Mouse (Mus musculus) hindbrain, embryonic 10.5 days (tissue): ENCODE measurements around the gene 1700011L22Rik. TPM values are rescaled to one million over a fixed set of nuclear protein-coding genes. Genes with fewer than 3 reads are reported as not detected.

ENCODE experiments used
- DNase-seq: peaks from one replicate; pipeline ENCODE4 v3.0.0-alpha.2; 2017; ENCODE audit warnings: low spot score
- H3K27ac ChIP-seq: fragments of 300-500 bp; sonication (generic); 2 replicates; pipeline ENCODE4 v1.5.1; 2016; ENCODE audit warnings: mild to moderate bottlenecking, moderate library complexity
- H3K27me3 ChIP-seq: fragments of 300-500 bp; sonication (generic); 2 replicates; pipeline ENCODE4 v1.6.1; 2016; ENCODE audit warnings: mild to moderate bottlenecking; ENCODE audit not compliant: poor library complexity, insufficient read depth, severe bottlenecking
- H3K36me3 ChIP-seq: fragments of 300-500 bp; sonication (generic); 2 replicates; pipeline ENCODE4 v1.6.1; 2016; ENCODE audit warnings: mild to moderate bottlenecking, moderate library complexity
- H3K4me1 ChIP-seq: fragments of 300-500 bp; sonication (generic); replicated peaks from 2 replicates; pipeline ENCODE4 v1.6.1; 2016; ENCODE audit warnings: mild to moderate bottlenecking
- H3K4me3 ChIP-seq: fragments of 300-500 bp; sonication (generic); 2 replicates; pipeline ENCODE4 v1.5.1; 2016; ENCODE audit warnings: mild to moderate bottlenecking, moderate library complexity
- H3K9me3 ChIP-seq: fragments of 300-500 bp; sonication (generic); 2 replicates; pipeline ENCODE4 v1.6.1; 2016; ENCODE audit warnings: mild to moderate bottlenecking, moderate library complexity
- WGBS: fragments of 180-500 bp; shearing (Covaris S2); methylation state at CpG from one replicate; pipeline ENCODE4 v1.1.7; 2016; 5-methylcytosine and 5-hydroxymethylcytosine counted together
- polyA plus RNA-seq: library from polyadenylated mRNA; unstranded; fragments of >200 nt; fragmentation: Nextera tagmentation; extraction: Ambion mirVana; gene quantifications from 2 replicates; pipeline ENCODE4 v1.2.1, GENCODE M21; 2016

The 1700011L22Rik gene
- polyA plus RNA-seq, 1 experiment from 2014 or later = not detected

DNA sequence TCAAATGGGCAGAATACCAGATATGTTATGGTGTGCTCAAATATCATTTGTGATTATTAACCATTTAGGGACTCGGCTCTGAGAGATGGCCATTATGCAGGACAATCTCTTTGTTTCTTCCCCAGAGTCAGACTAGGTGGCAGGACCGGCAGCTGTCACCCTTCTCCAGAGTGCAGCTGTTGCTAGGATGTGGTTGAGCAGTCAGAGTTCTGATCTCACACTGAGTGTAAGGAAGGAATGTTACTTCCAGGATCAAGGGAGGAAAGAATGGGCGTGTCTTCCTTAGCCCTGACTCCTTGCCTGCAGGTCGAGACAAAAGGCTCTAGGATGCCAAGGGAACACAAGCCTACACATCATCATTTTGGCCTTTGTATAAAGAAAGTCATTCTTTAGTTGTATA, 21.2 kb downstream of the 1700011L22Rik start:
- H3K27me3 ChIP-seq = no peaks in the 10 kb centered on the region
- H3K27ac ChIP-seq = no peak overlapping the region
- no peak overlapping the region for H3K4me3 ChIP-seq
- H3K36me3 ChIP-seq = no peaks in the 10 kb centered on the region
- peaks cover 19% of the 10 kb centered on the region for H3K4me1 ChIP-seq
- no peak for DNase-seq
- H3K9me3 ChIP-seq = 0 out of 2 replicates have a peak, but pooled peaks cover 3% of the 10 kb centered on the region
- 83% methylated on average over 4 of the region's 4 CpGs for WGBS

- no peak overlapping the region for H3K4me3 ChIP-seq
- H3K27me3 ChIP-seq = no peaks in the 10 kb centered on the region
- DNase-seq = no peak
- WGBS = 96% methylated on average over 3 of the region's 3 CpGs
- no peak overlapping the region for H3K27ac ChIP-seq
- no peaks in the 10 kb centered on the region for H3K36me3 ChIP-seq
- H3K4me1 ChIP-seq = peaks cover 22% of the 10 kb centered on the region
- H3K9me3 ChIP-seq = 0 out of 2 replicates have a peak, but pooled peaks cover 3% of the 10 kb centered on the region
Measured at GRCm38 (mm10) chr8:79226046-79226445, 22.3 kb downstream of the 1700011L22Rik start.

- Histone ChIP-seq H3K9me3 (0 out of 2 replicates have a peak, but pooled peaks cover 3% of the 10 kb centered on the region), H3K36me3 (no peaks in the 10 kb centered on the region), H3K27me3 (no peaks in the 10 kb centered on the region), H3K27ac (no peak overlapping the region), H3K4me1 (peaks cover 22% of the 10 kb centered on the region), H3K4me3 (no peak overlapping the region)
- 82% methylated on average over 7 of the region's 7 CpGs for WGBS
- no peak for DNase-seq
Measured at GRCm38 (mm10) chr8:79225586-79225985, 22.8 kb downstream of the 1700011L22Rik start.

DNA sequence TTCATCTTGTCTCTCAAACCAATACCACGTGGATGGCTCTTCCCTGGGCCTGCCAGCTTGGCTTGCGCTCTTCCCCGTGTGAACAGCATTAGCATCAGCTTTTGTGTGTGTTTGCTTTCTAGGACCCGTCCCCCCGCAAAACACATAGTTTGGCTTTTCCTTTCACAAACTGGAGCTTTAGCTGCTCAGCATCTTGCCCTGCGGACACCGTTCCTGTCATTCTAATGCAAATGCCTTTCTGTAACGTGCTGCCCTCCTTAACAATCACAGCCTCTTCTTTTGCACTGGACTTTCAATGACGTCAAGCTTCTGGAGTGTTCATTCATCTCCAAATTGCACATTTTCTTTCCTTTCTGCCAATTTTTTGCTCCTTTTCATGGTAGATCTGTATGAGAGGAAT, 24.0 kb downstream of the 1700011L22Rik start:
- no peaks in the 10 kb centered on the region for H3K36me3 ChIP-seq
- no peaks in the 10 kb centered on the region for H3K27me3 ChIP-seq
- no peak for DNase-seq
- WGBS = 52% methylated on average over 9 of the region's 9 CpGs
- H3K4me3 ChIP-seq = no peak overlapping the region
- H3K9me3 ChIP-seq = 0 out of 2 replicates have a peak, but pooled peaks cover 3% of the 10 kb centered on the region
- peak overlapping the region; percentile 69; the same call in 1 of the 2 replicates for H3K27ac ChIP-seq
- H3K4me1 ChIP-seq = peaks cover 22% of the 10 kb centered on the region

GRCm38 (mm10) chr8:79222752-79223141, 25.6 kb downstream of the 1700011L22Rik start:
- Histone ChIP-seq H3K4me1 (peaks cover 22% of the 10 kb centered on the region), H3K27ac (no peak overlapping the region; the same call in 1 of the 2 replicates), H3K9me3 (0 out of 2 replicates have a peak, but pooled peaks cover 3% of the 10 kb centered on the region), H3K4me3 (no peak overlapping the region), H3K27me3 (no peaks in the 10 kb centered on the region), H3K36me3 (no peaks in the 10 kb centered on the region)
- 74% methylated on average over 5 of the region's 5 CpGs for WGBS
- DNase-seq = no peak

DNA sequence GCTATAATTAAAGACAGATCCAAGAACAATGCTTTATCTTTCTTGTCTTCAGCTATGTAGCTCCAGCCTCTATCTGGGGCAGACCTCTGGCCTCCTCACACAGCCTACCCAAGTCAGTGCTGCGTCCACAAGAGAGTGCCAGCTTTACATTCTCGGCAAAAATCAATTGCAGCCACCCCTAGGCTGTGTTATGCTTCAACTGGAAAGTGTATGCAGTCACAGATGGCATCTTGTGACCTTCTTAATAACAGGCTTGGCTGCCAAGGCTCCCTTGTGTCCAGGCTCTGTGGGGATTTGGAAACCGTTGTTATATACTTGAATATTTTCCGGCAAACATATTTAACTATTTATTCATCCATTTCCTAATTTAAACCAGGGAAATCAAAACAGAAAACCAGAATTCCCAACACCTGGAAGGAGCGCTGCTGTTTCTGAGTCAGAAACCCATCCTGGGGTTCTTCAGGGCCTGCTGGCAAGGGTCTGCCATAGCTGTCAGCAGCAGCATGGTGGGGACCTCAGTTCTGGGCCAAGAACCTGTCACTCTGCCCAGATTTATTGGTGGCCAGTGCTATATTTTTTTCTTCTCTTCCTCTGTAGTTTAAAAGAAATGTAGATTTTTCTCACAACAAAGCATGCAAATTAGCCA, 26.1 kb downstream of the 1700011L22Rik start:
- no peak for DNase-seq
- H3K9me3 ChIP-seq = 0 out of 2 replicates have a peak, but pooled peaks cover 3% of the 10 kb centered on the region
- no peaks in the 10 kb centered on the region for H3K36me3 ChIP-seq
- WGBS = 69% methylated on average over 5 of the region's 5 CpGs
- peaks cover 22% of the 10 kb centered on the region for H3K4me1 ChIP-seq
- no peak overlapping the region for H3K27ac ChIP-seq
- H3K4me3 ChIP-seq = no peak overlapping the region
- no peaks in the 10 kb centered on the region for H3K27me3 ChIP-seq

GRCm38 (mm10) chr8:79211630-79212029, 36.7 kb downstream of the 1700011L22Rik start:
- Histone ChIP-seq H3K9me3 (no peaks in the 10 kb centered on the region), H3K36me3 (no peaks in the 10 kb centered on the region), H3K27me3 (no peaks in the 10 kb centered on the region), H3K4me1 (peaks cover 38% of the 10 kb centered on the region), H3K27ac (no peak overlapping the region), H3K4me3 (no peak overlapping the region)
- DNase-seq = no peak
- 82% methylated on average over 9 of the region's 9 CpGs for WGBS

GRCm38 (mm10) chr8:79209641-79210358, 38.6 kb downstream of the 1700011L22Rik start:
- 3% methylated on average over 27 of the region's 27 CpGs for WGBS
- H3K27me3 ChIP-seq = no peaks in the 10 kb centered on the region
- H3K36me3 ChIP-seq = no peaks in the 10 kb centered on the region
- H3K4me3 ChIP-seq = peak overlapping the region; percentile 53
- no peaks in the 10 kb centered on the region for H3K9me3 ChIP-seq
- peak overlapping the region; percentile 91 for H3K27ac ChIP-seq
- H3K4me1 ChIP-seq = peaks cover 38% of the 10 kb centered on the region
- peak; percentile 68 for DNase-seq

DNA sequence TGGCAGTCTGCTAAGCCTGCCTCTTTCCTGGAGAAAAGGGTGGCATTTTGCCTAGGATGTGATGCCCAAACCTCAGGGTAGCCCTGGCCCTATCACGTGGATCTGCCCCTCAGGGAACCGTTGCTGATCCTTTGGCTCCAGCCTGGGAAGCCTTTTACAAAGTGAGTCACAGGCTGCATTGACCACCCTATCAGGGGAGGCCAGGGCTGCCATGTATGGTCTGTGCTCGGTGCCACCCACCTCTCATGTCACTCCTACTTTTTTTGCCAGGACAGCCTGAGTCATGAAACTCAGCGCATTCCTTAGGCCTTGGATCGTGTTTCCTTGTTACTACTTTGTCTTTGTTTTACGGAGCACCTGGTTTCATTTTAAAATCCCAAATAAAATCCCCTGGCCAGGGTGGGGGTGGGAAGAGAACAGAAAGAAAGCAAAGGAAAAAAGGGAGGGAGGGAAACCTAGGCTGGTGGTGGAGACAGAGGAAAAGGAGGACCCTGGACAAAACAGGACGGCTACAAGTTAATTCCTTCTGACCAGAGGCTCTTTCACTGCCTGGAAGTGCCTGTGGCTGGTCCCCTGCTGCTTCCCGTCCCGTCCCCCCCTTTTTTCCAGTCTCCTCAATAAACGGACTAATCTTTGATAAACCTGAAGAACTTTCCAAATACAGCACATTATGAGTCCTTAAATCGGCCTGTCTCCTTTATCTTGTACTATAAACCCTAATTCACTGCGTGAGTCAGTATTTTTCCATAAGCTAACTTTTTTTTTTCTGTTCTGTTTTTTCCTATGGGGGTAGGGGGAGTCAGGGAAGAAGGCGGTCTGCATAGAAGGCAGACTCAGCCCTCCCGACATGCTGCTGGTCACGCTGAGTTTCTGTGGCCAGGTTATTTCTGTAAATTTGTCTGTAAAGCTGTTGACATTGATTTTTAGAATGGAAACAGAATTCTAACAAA, 39.4 kb downstream of the 1700011L22Rik start:
- WGBS = 7% methylated on average over 15 of the region's 15 CpGs
- H3K4me3 ChIP-seq = peak overlapping the region; percentile 53
- no peaks in the 10 kb centered on the region for H3K9me3 ChIP-seq
- H3K36me3 ChIP-seq = no peaks in the 10 kb centered on the region
- DNase-seq = peak; percentile 53
- H3K27ac ChIP-seq = peak overlapping the region; percentile 91
- H3K27me3 ChIP-seq = no peaks in the 10 kb centered on the region
- peaks cover 38% of the 10 kb centered on the region for H3K4me1 ChIP-seq

DNA sequence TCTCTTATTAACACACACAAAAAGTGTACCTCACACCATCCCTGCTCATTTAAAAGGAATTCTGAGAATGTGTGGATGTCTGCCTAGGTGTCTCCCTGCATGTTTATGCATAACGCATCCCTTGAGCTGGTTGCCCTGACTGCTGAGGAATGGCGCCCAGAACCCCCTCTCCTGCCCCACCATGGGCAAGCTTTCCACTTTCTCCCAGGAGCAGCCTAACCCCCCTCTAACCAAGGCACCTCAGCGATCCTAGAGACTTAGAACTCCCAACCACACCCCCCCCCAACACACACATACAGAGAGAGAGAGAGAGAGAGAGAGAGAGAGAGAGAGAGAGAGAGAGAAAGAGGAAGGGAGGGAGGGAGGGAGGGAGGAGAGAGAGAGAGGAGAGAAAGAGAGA, 40.2 kb downstream of the 1700011L22Rik start:
- Histone ChIP-seq H3K27me3 (no peaks in the 10 kb centered on the region), H3K36me3 (no peaks in the 10 kb centered on the region), H3K9me3 (no peaks in the 10 kb centered on the region), H3K4me1 (peaks cover 38% of the 10 kb centered on the region), H3K27ac (peak overlapping the region; percentile 91), H3K4me3 (no peak overlapping the region)
- 41% methylated on average over 3 of the region's 3 CpGs for WGBS
- no peak for DNase-seq

GRCm38 (mm10) chr8:79206895-79207294, 41.5 kb downstream of the 1700011L22Rik start:
- 86% methylated on average over 4 of the region's 4 CpGs for WGBS
- no peaks in the 10 kb centered on the region for H3K9me3 ChIP-seq
- H3K4me1 ChIP-seq = peaks cover 41% of the 10 kb centered on the region
- 0 out of 2 replicates have a peak overlapping the region, but pooled peaks have one; percentile 5 for H3K27ac ChIP-seq
- no peak overlapping the region for H3K4me3 ChIP-seq
- H3K27me3 ChIP-seq = no peaks in the 10 kb centered on the region
- H3K36me3 ChIP-seq = no peaks in the 10 kb centered on the region
- no peak for DNase-seq

GRCm38 (mm10) chr8:79201446-79202147, 46.8 kb downstream of the 1700011L22Rik start:
- H3K27me3 ChIP-seq = no peaks in the 10 kb centered on the region
- no peak for DNase-seq
- 0 out of 2 replicates have a peak, but pooled peaks cover 9% of the 10 kb centered on the region for H3K4me1 ChIP-seq
- H3K27ac ChIP-seq = no peak overlapping the region
- WGBS = 69% methylated on average over 11 of the region's 11 CpGs
- H3K9me3 ChIP-seq = no peaks in the 10 kb centered on the region
- H3K36me3 ChIP-seq = no peaks in the 10 kb centered on the region
- no peak overlapping the region for H3K4me3 ChIP-seq
